Comparison of ENCODE assay signal across 8 mouse cellular contexts in the genomic region with DNA sequence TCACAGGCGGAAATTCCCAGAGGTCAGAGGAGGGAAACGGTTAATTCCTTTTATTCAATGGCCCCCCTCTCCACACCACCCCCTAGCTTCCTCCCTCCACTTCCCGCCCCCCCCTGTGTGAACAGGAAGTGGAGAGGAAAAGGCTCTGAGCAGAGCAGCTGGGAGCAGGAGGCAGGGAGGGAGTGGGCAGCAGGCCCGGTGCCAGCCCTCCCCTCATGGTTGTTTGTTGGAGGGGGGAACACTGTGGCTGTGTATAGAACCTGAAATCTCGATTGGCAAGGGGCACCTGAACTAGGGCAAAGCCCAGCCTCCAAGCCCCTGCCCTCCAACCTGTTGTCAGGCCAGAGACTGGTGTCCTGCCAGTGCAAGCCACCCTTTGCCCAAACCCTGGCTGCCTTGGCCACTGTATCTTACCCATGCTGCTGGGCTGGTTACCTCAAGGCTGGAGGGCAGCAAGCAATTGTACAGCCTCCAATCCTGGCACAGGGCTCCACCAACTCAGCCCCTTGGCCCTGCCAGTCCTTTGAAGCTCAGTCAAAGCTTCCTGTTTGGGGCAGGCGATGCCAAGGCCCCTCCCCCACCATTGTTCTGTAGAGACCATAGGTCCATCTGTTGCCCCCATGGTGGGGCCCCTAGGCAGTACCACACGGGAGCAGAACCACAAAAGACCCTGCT. TPM values are rescaled to one million over a fixed set of nuclear protein-coding genes. Genes with fewer than 3 reads are reported as not detected.
DNase-seq lines count a peak whose midpoint lies in the region; ATAC-seq lines count a peak whose summit lies in the region.

No protein-coding gene starts in this region.

- no peaks in the 10 kb centered on the region for H3K27me3 ChIP-seq in limb, embryonic 10.5 days (ENCODE audit: low read depth, poor library complexity, severe bottlenecking)
- no peaks in the 10 kb centered on the region for H3K27me3 ChIP-seq in midbrain, embryonic 14.5 days (ENCODE audit: control insufficient read depth, insufficient read depth, low read length)

- H3K36me3 ChIP-seq in limb, embryonic 10.5 days: peaks cover 40% of the 10 kb centered on the region
- H3K36me3 ChIP-seq in midbrain, embryonic 14.5 days (ENCODE audit: control insufficient read depth, insufficient read depth, low read length): peaks cover 35% of the 10 kb centered on the region

- H3K9me3 ChIP-seq in limb, embryonic 10.5 days (replicated peaks): no peaks in the 10 kb centered on the region
- H3K9me3 ChIP-seq in midbrain, embryonic 14.5 days (ENCODE audit: control insufficient read depth, low read length): no peaks in the 10 kb centered on the region

- no peak overlapping the region for H3K4me3 ChIP-seq in brown adipose tissue, adult 24 weeks (ENCODE audit: insufficient read depth, low read depth, low read length)
- H3K4me3 ChIP-seq in limb, embryonic 10.5 days: 0 out of 2 replicates have a peak overlapping the region, but pooled peaks have one; percentile 20
- no peak overlapping the region for H3K4me3 ChIP-seq in midbrain, embryonic 14.5 days (replicated peaks; ENCODE audit: low read depth, low read length)

- 54% methylated on average over 7 of the region's 7 CpGs for WGBS in limb, embryonic 10.5 days
- WGBS in midbrain, embryonic 14.5 days: 39% methylated on average over 7 of the region's 7 CpGs

- peak overlapping the region; percentile 32 for H3K4me2 ChIP-seq in midbrain, embryonic 14.5 days (ENCODE audit: low read length)

- peak; percentile 10; the same call in 1 of the 2 replicates for ATAC-seq in frontal cortex, adult (ENCODE audit: low TSS enrichment)
- ATAC-seq in midbrain, embryonic 14.5 days (ENCODE audit: low FRiP score, low TSS enrichment): peak; percentile 44
- no peak for ATAC-seq in megakaryocyte progenitor cell, adult 5-6 weeks (replicated peaks; ENCODE audit: poor library complexity)

- H3K4me1 ChIP-seq in brown adipose tissue, adult 24 weeks (ENCODE audit: control insufficient read depth, insufficient read depth, insufficient read length, low read length): peaks cover 38% of the 10 kb centered on the region
- peaks cover 51% of the 10 kb centered on the region for H3K4me1 ChIP-seq in limb, embryonic 10.5 days
- peaks cover 12% of the 10 kb centered on the region; the same call in 1 of the 2 replicates for H3K4me1 ChIP-seq in midbrain, embryonic 14.5 days (ENCODE audit: control insufficient read depth, insufficient read depth, low read length)

- H3K27ac ChIP-seq in brown adipose tissue, adult 24 weeks (replicated peaks; ENCODE audit: low read depth, low read length): peak overlapping the region; percentile 98
- peak overlapping the region; percentile 69 for H3K27ac ChIP-seq in limb, embryonic 10.5 days
- peak overlapping the region; percentile 55; the same call in 1 of the 2 replicates for H3K27ac ChIP-seq in midbrain, embryonic 14.5 days (replicated peaks; ENCODE audit: low read depth, low read length)

- DNase-seq in frontal cortex, postnatal 25 days (ENCODE audit: low spot score in 2 of 2): no peak
- DNase-seq in heart, postnatal 4 days: peak; percentile 65
- DNase-seq in limb, embryonic 10.5 days (ENCODE audit: low spot score): no peak
- DNase-seq in midbrain, embryonic 14.5 days: peak; percentile 48
- DNase-seq in layer of hippocampus, adult 8-10 months (ENCODE audit: low spot score in 2 of 2): no peak

- H3K9ac ChIP-seq in midbrain, embryonic 14.5 days (replicated peaks; ENCODE audit: low read length): no peak overlapping the region; the same call in 1 of the 2 replicates

RNA-seq across cellular contexts. Expression of a gene that starts 12.4 kb away (rescaled TPM):
- polyA plus RNA-seq in brown adipose tissue, adult 24 weeks (2012; ENCODE audit: insufficient read depth, insufficient read length, missing spikeins): 3.6 and 4.8 TPM in 2 replicates
- total RNA-seq in heart, postnatal 4 days (2021): 10 to 100 TPM; 13.9 to 14.0 TPM
- 23.0 and 26.9 TPM in 2 replicates for polyA plus RNA-seq in limb, embryonic 10.5 days (2016; fragmentation: Nextera tagmentation; extraction: Ambion mirVana)
- polyA plus RNA-seq in midbrain, embryonic 14.5 days (2014; fragmentation: Nextera tagmentation; extraction: Ambion mirVana): 19.3 and 22.6 TPM in 2 replicates
- 7.2 and 7.6 TPM in 2 replicates for total RNA-seq in megakaryocyte progenitor cell, adult 5-6 weeks (2015)
- 18.8 and 20.0 TPM in 2 replicates for total RNA-seq in megakaryocyte progenitor cell, adult 5-6 weeks (2017)
- total RNA-seq in layer of hippocampus, adult 8-10 months (2022): 10 to 100 TPM; 42.9 to 47.2 (median 45.5) TPM

RNA-seq across cellular contexts. Expression of a gene that starts 24.6 kb away (rescaled TPM):
- polyA plus RNA-seq in brown adipose tissue, adult 24 weeks (2012; ENCODE audit: insufficient read depth, insufficient read length, missing spikeins): 3.2 and 5.8 TPM in 2 replicates
- 10 to 100 TPM; 19.7 to 20.8 TPM for total RNA-seq in heart, postnatal 4 days (2021)
- polyA plus RNA-seq in limb, embryonic 10.5 days (2016; fragmentation: Nextera tagmentation; extraction: Ambion mirVana): 5.3 and 6.0 TPM in 2 replicates
- 4.0 and 4.4 TPM in 2 replicates for polyA plus RNA-seq in midbrain, embryonic 14.5 days (2014; fragmentation: Nextera tagmentation; extraction: Ambion mirVana)
- total RNA-seq in megakaryocyte progenitor cell, adult 5-6 weeks (2015): 0.05 TPM in 1 of 2 replicates, not detected in the other
- not detected in 2 replicates for total RNA-seq in megakaryocyte progenitor cell, adult 5-6 weeks (2017)
- total RNA-seq in layer of hippocampus, adult 8-10 months (2022): 1 to 10 TPM; 2.1 to 3.7 (median 3.2) TPM

RNA-seq across cellular contexts. Expression of a gene that starts 29.9 kb away (rescaled TPM):
- not detected in 2 replicates for polyA plus RNA-seq in brown adipose tissue, adult 24 weeks (2012; ENCODE audit: insufficient read depth, insufficient read length, missing spikeins)
- total RNA-seq in heart, postnatal 4 days (2021): not detected
- polyA plus RNA-seq in limb, embryonic 10.5 days (2016; fragmentation: Nextera tagmentation; extraction: Ambion mirVana): 2.7 and 7.6 TPM in 2 replicates
- 19.9 and 27.1 TPM in 2 replicates for polyA plus RNA-seq in midbrain, embryonic 14.5 days (2014; fragmentation: Nextera tagmentation; extraction: Ambion mirVana)
- total RNA-seq in megakaryocyte progenitor cell, adult 5-6 weeks (2015): not detected in 2 replicates
- total RNA-seq in megakaryocyte progenitor cell, adult 5-6 weeks (2017): not detected in 2 replicates
- 1 to 10 TPM; 8.5 to 10.0 (median 9.7) TPM for total RNA-seq in layer of hippocampus, adult 8-10 months (2022)

RNA-seq across cellular contexts. Expression of a gene that starts 50.1 kb away (rescaled TPM):
- polyA plus RNA-seq in brown adipose tissue, adult 24 weeks (2012; ENCODE audit: insufficient read depth, insufficient read length, missing spikeins): 2.1 and 2.3 TPM in 2 replicates
- under 1 TPM; 0.43 to 0.81 TPM for total RNA-seq in heart, postnatal 4 days (2021)
- polyA plus RNA-seq in limb, embryonic 10.5 days (2016; fragmentation: Nextera tagmentation; extraction: Ambion mirVana): 0.62 and 0.86 TPM in 2 replicates
- 5.0 and 8.4 TPM in 2 replicates for polyA plus RNA-seq in midbrain, embryonic 14.5 days (2014; fragmentation: Nextera tagmentation; extraction: Ambion mirVana)
- total RNA-seq in megakaryocyte progenitor cell, adult 5-6 weeks (2015): 0.34 and 0.57 TPM in 2 replicates
- 0.71 and 1.3 TPM in 2 replicates for total RNA-seq in megakaryocyte progenitor cell, adult 5-6 weeks (2017)
- 1 to 10 TPM; 5.1 to 6.4 (median 6.4) TPM for total RNA-seq in layer of hippocampus, adult 8-10 months (2022)

Comparison
In these comparisons a context has a peak if more than half of its experiments do, and no peak if none do; other contexts are left out.
1. DNase-seq: peak in heart, postnatal 4 days (single experiment) and midbrain, embryonic 14.5 days (single experiment); none in frontal cortex, postnatal 25 days (0 of 2), limb, embryonic 10.5 days (single experiment) and layer of hippocampus, adult 8-10 months (0 of 2).
2. RNA of a gene that starts 24.6 kb away (total RNA-seq): 19.7 to 20.8 TPM in heart, postnatal 4 days; 2.1 to 3.7 TPM in layer of hippocampus, adult 8-10 months and 0.05 TPM in megakaryocyte progenitor cell, adult 5-6 weeks; every median in the first group is over 4 times any median in the second.
3. RNA of a gene that starts 29.9 kb away (total RNA-seq): 8.5 to 10.0 TPM in layer of hippocampus, adult 8-10 months; not detected in heart, postnatal 4 days and not detected in megakaryocyte progenitor cell, adult 5-6 weeks; every median in the first group is over 4 times any median in the second.
4. Peak in every context shown above with its lines, with median percentiles within 50 percentile points of each other: H3K27ac ChIP-seq.